Mouse (Mus musculus) kidney, adult 2 months (tissue): ENCODE results near the gene Col6a5.

Experiments used
- CTCF ChIP-seq: fragments of 200-500 bp; conservative IDR thresholded peaks from 2 replicates; pipeline ENCODE4 v1.5.1; 2011; ENCODE audit warnings: low read depth, mild to moderate bottlenecking, control low read depth, low read length, moderate library complexity, mixed read lengths; ENCODE audit not compliant: insufficient read depth, insufficient read length
- POLR2A ChIP-seq: fragments of 200-500 bp; IDR thresholded peaks from one replicate; pipeline ENCODE4 v1.6.1; 2011; ENCODE audit warnings: low read depth, low read length, control low read depth

DNA sequence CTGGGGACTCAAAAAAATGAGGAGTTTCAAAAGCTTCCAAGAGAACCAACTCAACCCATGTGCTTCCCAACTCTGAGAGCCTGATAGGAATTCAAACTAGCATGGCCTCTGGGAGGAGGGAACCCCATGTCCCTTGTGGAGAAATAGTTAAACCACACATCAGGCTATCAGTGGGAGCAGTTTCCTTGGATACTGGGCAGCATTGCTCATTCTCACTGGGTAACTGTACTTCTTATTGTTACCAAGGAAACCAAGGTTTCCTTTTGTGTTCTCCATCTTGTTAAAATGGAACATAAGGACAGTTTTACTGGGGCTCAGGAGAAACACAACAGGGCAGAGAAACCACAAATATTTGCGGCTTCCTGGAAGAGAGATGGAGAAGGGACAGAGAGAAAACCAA is 10.7 kb downstream of the Col6a5 start:
- TF ChIP-seq CTCF (no peak), POLR2A (no peak)
